Mouse (Mus musculus) mesoderm, embryonic 11.5 days (tissue): ENCODE measurements at regions not wholly inside any gene's neighbourhood (a gene's known extent, or its start where the extent isn't known, plus 50 kb on each side); places are given as distances from the start of the nearest gene placed in this dataset.
A peak's percentile ranks its signal among the peaks of the same experiment; 100 is the strongest.
"Not testable (repeated sequence)": the region's sequence is repeated elsewhere in the genome, so short reads cannot be mapped to it uniquely, and the experiment has no call there.

Experiments
- DNase-seq: peaks from one replicate; pipeline ENCODE4 v3.0.0-alpha.2; 2012; ENCODE audit warnings: low read depth, low spot score

- DNase-seq: no peak
Measured at GRCm38 (mm10) chr5:13847571-13847970, 56.2 kb downstream of the Speer3 start.

- DNase-seq: not testable (repeated sequence)
Measured at GRCm38 (mm10) chr5:13880236-13880635, 88.8 kb downstream of the Speer3 start.

GRCm38 (mm10) chr5:13888415-13888814, 97.0 kb downstream of the Speer3 start:
- DNase-seq: no peak

GRCm38 (mm10) chr5:13908257-13908656, 116.8 kb upstream of the Sema3e start:
- peak; percentile 77 for DNase-seq

GRCm38 (mm10) chr5:13917355-13917754, 107.7 kb upstream of the Sema3e start:
- no peak for DNase-seq

- peak; percentile 18 for DNase-seq
Measured at GRCm38 (mm10) chr5:13922295-13922694, 102.8 kb upstream of the Sema3e start.

GRCm38 (mm10) chr5:13931011-13931410, 94.1 kb upstream of the Sema3e start:
- DNase-seq: no peak

GRCm38 (mm10) chr5:13951346-13951745, 73.7 kb upstream of the Sema3e start:
- DNase-seq: no peak

- no peak for DNase-seq
Measured at GRCm38 (mm10) chr5:13955616-13956015, 69.5 kb upstream of the Sema3e start.

- no peak for DNase-seq
Measured at GRCm38 (mm10) chr5:13959575-13959974, 65.5 kb upstream of the Sema3e start.

GRCm38 (mm10) chr5:13965901-13966300, 59.2 kb upstream of the Sema3e start:
- no peak for DNase-seq

GRCm38 (mm10) chr5:13974664-13975063, 50.4 kb upstream of the Sema3e start:
- DNase-seq: peak; percentile 54
